Mouse (Mus musculus): ENCODE results near the gene Pafah1b2. TPM values are rescaled to one million over a fixed set of nuclear protein-coding genes. Genes with fewer than 3 reads are reported as not detected.

The Pafah1b2 gene
- polyA plus RNA-seq, 1 experiment from 2014 or later = 291 TPM

DNA sequence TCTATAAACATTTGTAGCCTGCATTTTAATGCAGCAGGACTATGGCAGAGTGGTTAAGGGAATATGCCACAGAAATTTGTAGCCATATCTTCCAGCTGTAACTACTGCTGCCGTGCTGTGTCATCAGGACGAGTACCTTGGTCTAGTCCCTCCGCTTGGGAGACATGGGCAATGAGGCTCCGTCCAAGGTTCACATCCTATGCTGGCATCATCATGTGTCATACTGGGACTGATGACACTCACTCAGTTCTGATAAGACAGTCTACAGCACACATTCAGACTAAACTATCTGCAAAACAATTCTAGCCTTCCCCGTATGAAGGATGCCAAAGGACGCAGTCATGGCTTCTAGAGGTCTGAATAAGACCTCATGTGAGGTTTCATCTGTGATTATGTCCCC lies 48.9 kb downstream of the Pafah1b2 start:
- H3K4me2 ChIP-seq (ENCODE audit: low read length) = no peak overlapping the region
- ATAC-seq = no peak
- H3K36me3 ChIP-seq (ENCODE audit: control insufficient read depth, insufficient read depth) = peaks cover 34% of the 10 kb centered on the region
- H3K27ac ChIP-seq (ENCODE audit: low read length) = no peak overlapping the region
- no peaks in the 10 kb centered on the region for H3K4me1 ChIP-seq (replicated peaks; ENCODE audit: control insufficient read depth, insufficient read depth, low read length)
- 96% methylated on average over 6 of the region's 6 CpGs for WGBS
- no peak overlapping the region for H3K9ac ChIP-seq (replicated peaks; ENCODE audit: low read depth, low read length)
- H3K9me3 ChIP-seq (ENCODE audit: control insufficient read depth, low read length) = no peaks in the 10 kb centered on the region
- no peaks in the 10 kb centered on the region for H3K27me3 ChIP-seq (replicated peaks; ENCODE audit: control insufficient read depth, insufficient read depth, low read length)
- no peak overlapping the region for H3K4me3 ChIP-seq (replicated peaks; ENCODE audit: low read length)

DNA sequence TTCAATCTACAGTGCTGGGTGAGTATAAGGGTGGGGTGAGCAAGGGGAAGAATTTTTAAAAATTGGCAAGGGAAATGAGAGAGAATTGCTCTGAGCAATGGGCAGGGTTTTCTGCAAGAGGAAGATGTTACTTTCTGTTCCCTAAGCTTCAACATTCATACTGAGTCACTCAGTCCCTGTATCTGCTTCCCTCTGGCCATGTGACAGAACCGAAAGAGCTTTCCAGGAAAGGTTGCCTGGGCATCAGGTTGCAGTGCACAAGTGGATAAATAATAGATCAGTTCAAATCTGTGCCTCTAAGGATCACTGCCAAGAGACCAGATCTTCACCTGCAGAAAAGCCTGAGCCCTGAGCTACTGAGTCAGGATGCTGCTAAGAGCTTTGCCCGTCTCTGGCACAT lies 50.6 kb downstream of the Pafah1b2 start:
- no peak for ATAC-seq
- Histone ChIP-seq H3K27ac (ENCODE audit: low read length) (no peak overlapping the region), H3K36me3 (ENCODE audit: control insufficient read depth, insufficient read depth) (peaks cover 26% of the 10 kb centered on the region; the same call in 1 of the 2 replicates), H3K4me3 (replicated peaks; ENCODE audit: low read length) (no peak overlapping the region), H3K27me3 (replicated peaks; ENCODE audit: control insufficient read depth, insufficient read depth, low read length) (no peaks in the 10 kb centered on the region), H3K4me1 (replicated peaks; ENCODE audit: control insufficient read depth, insufficient read depth, low read length) (peaks cover 5% of the 10 kb centered on the region), H3K4me2 (ENCODE audit: low read length) (no peak overlapping the region), H3K9me3 (ENCODE audit: control insufficient read depth, low read length) (no peaks in the 10 kb centered on the region), H3K9ac (replicated peaks; ENCODE audit: low read depth, low read length) (no peak overlapping the region)
- WGBS = 87% methylated on average over 2 of the region's 2 CpGs

DNA sequence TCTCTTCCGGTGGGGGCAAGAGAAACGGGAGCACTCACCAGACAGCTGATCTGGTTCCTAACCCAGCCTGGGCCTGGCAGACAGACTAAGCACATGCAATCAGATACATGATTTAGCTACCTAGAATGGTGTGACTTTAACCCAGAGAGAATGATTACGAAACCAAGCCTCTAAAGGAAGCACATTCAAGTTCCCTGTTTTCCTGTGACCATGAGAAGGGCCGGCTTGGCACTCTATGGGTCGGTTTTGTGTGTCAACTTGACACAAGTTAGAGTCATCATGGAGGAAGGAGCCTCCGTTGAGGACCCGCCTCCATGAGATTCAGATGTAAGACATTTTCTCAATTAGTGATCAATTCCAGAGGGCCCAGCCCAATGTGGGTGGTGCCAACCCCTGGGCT lies 52.8 kb downstream of the Pafah1b2 start:
- Histone ChIP-seq H3K9ac (replicated peaks; ENCODE audit: low read depth, low read length) (no peak overlapping the region), H3K4me3 (replicated peaks; ENCODE audit: low read length) (no peak overlapping the region), H3K36me3 (ENCODE audit: control insufficient read depth, insufficient read depth) (peaks cover 18% of the 10 kb centered on the region; the same call in 1 of the 2 replicates), H3K4me2 (ENCODE audit: low read length) (no peak overlapping the region), H3K27me3 (replicated peaks; ENCODE audit: control insufficient read depth, insufficient read depth, low read length) (no peaks in the 10 kb centered on the region), H3K9me3 (ENCODE audit: control insufficient read depth, low read length) (no peaks in the 10 kb centered on the region), H3K4me1 (replicated peaks; ENCODE audit: control insufficient read depth, insufficient read depth, low read length) (peaks cover 11% of the 10 kb centered on the region), H3K27ac (ENCODE audit: low read length) (no peak overlapping the region)
- 87% methylated on average over 7 of the region's 7 CpGs for WGBS
- ATAC-seq = no peak

DNA sequence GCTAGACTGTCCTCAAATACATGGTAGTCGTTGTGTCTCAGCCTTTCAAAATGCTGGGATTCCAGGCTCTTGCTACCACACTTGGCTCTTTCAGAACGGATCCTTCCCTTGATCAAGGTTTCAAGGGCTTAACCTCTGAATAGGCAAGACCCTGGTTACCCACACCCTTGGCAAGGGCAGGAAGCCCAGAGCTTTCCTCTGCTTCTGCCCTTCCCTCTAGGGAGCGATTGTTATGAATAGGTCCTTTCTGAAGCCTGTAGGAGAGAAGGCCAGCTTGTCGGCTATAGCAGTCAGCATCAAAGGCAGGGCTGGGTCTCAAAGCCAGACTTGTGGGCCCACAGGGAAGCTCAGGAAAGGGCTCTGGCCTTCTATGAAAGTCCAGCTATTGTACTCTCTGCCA lies 53.6 kb downstream of the Pafah1b2 start:
- H3K27ac ChIP-seq (ENCODE audit: low read length) = no peak overlapping the region
- WGBS = 34% methylated on average over 4 of the region's 4 CpGs
- peaks cover 16% of the 10 kb centered on the region for H3K4me1 ChIP-seq (replicated peaks; ENCODE audit: control insufficient read depth, insufficient read depth, low read length)
- peaks cover 12% of the 10 kb centered on the region; the same call in 1 of the 2 replicates for H3K36me3 ChIP-seq (ENCODE audit: control insufficient read depth, insufficient read depth)
- no peak overlapping the region for H3K9ac ChIP-seq (replicated peaks; ENCODE audit: low read depth, low read length)
- H3K4me2 ChIP-seq (ENCODE audit: low read length) = no peak overlapping the region
- no peak overlapping the region for H3K4me3 ChIP-seq (replicated peaks; ENCODE audit: low read length)
- ATAC-seq = no peak
- no peaks in the 10 kb centered on the region for H3K9me3 ChIP-seq (ENCODE audit: control insufficient read depth, low read length)
- H3K27me3 ChIP-seq (replicated peaks; ENCODE audit: control insufficient read depth, insufficient read depth, low read length) = no peaks in the 10 kb centered on the region

GRCm38 (mm10) chr9:45958023-45958670 lies 54.3 kb downstream of the Pafah1b2 start:
- peaks cover 23% of the 10 kb centered on the region for H3K4me1 ChIP-seq (replicated peaks; ENCODE audit: control insufficient read depth, insufficient read depth, low read length)
- H3K4me3 ChIP-seq (replicated peaks; ENCODE audit: low read length) = no peak overlapping the region
- ATAC-seq = no peak
- H3K9ac ChIP-seq (replicated peaks; ENCODE audit: low read depth, low read length) = no peak overlapping the region
- peaks cover 5% of the 10 kb centered on the region; the same call in 1 of the 2 replicates for H3K36me3 ChIP-seq (ENCODE audit: control insufficient read depth, insufficient read depth)
- H3K27me3 ChIP-seq (replicated peaks; ENCODE audit: control insufficient read depth, insufficient read depth, low read length) = no peaks in the 10 kb centered on the region
- H3K4me2 ChIP-seq (ENCODE audit: low read length) = no peak overlapping the region
- 42% methylated on average over 7 of the region's 7 CpGs for WGBS
- H3K27ac ChIP-seq (ENCODE audit: low read length) = no peak overlapping the region; the same call in 1 of the 2 replicates
- H3K9me3 ChIP-seq (ENCODE audit: control insufficient read depth, low read length) = no peaks in the 10 kb centered on the region

GRCm38 (mm10) chr9:45955107-45955963 lies 57.2 kb downstream of the Pafah1b2 start, which contains the start of gene Sidt2:
Gene Sidt2 (minus strand): TSS chr9:45955258.
- peak; percentile 99 for ATAC-seq
- WGBS = under 1% methylated on average over 42 of the region's 48 CpGs
- Histone ChIP-seq H3K4me2 (ENCODE audit: low read length) (peak within 1 kb of the TSS; percentile 79), H3K4me1 (replicated peaks; ENCODE audit: control insufficient read depth, insufficient read depth, low read length) (peaks cover 25% of the 10 kb centered on the region), H3K9me3 (ENCODE audit: control insufficient read depth, low read length) (no peaks in the 10 kb centered on the region), H3K4me3 (replicated peaks; ENCODE audit: low read length) (peak within 1 kb of the TSS; percentile 87), H3K27ac (ENCODE audit: low read length) (peak within 1 kb of the TSS; percentile 62), H3K27me3 (replicated peaks; ENCODE audit: control insufficient read depth, insufficient read depth, low read length) (no peaks in the 10 kb centered on the region), H3K9ac (replicated peaks; ENCODE audit: low read depth, low read length) (peak within 1 kb of the TSS; percentile 87), H3K36me3 (ENCODE audit: control insufficient read depth, insufficient read depth) (no peaks in the 10 kb centered on the region)

DNA sequence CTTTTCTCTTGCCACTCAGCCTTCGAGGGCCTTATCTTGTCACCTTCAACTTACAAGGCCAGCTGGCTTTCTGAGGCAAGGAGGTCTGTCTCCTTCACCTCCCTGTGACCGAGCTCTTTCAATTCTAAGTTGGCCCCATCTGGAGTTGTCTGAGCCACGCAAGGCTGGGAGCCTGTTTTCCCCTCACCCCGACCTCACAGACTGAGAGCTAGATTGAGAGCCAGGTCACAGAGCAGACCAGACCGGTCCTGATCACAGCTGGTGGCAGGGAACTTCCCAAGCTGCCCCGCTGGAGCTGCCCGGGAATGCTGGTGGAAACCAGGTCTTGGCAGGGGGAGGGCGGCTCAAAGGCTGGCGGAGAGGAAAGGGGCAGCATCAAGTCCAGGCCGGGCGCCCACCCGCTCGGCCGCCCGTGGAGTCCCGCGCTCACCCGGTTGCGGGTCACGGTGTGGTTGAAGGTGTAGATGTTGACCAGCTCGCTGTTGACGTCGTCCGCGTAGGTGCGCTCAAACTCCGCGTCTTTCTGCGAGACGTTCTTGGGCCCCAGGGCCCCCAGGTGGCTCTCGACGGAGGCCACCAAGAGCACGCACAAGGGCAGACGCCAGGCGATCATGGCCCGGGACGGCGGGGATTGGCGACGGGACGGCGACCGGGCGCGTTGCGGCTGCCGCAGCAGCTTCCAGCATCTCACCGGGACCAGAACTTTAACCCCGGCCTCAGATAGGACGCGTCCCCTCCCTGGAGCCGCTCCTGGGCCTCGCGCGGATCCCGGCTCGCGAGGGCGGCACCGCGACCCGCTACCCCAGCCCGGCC lies 58.0 kb downstream of the Pafah1b2 start:
- H3K9me3 ChIP-seq (ENCODE audit: control insufficient read depth, low read length) = no peaks in the 10 kb centered on the region
- peak overlapping the region; percentile 79 for H3K4me2 ChIP-seq (ENCODE audit: low read length)
- H3K4me3 ChIP-seq (replicated peaks; ENCODE audit: low read length) = peak overlapping the region; percentile 87
- 0 out of 2 replicates have a peak, but pooled peaks cover 2% of the 10 kb centered on the region for H3K36me3 ChIP-seq (ENCODE audit: control insufficient read depth, insufficient read depth)
- H3K27me3 ChIP-seq (replicated peaks; ENCODE audit: control insufficient read depth, insufficient read depth, low read length) = no peaks in the 10 kb centered on the region
- H3K9ac ChIP-seq (replicated peaks; ENCODE audit: low read depth, low read length) = peak overlapping the region; percentile 87
- WGBS = under 1% methylated on average over 62 of the region's 63 CpGs
- H3K4me1 ChIP-seq (replicated peaks; ENCODE audit: control insufficient read depth, insufficient read depth, low read length) = peaks cover 25% of the 10 kb centered on the region
- peak overlapping the region; percentile 62 for H3K27ac ChIP-seq (ENCODE audit: low read length)
- peak; percentile 23; the same call in 1 of the 2 replicates for ATAC-seq

- no peak overlapping the region for H3K27ac ChIP-seq (ENCODE audit: low read length)
- no peaks in the 10 kb centered on the region for H3K27me3 ChIP-seq (replicated peaks; ENCODE audit: control insufficient read depth, insufficient read depth, low read length)
- peak overlapping the region; percentile 87 for H3K4me3 ChIP-seq (replicated peaks; ENCODE audit: low read length)
- H3K9ac ChIP-seq (replicated peaks; ENCODE audit: low read depth, low read length) = peak overlapping the region; percentile 87; the same call in 1 of the 2 replicates
- 63% methylated on average over 13 of the region's 13 CpGs for WGBS
- peak overlapping the region; percentile 79 for H3K4me2 ChIP-seq (ENCODE audit: low read length)
- no peaks in the 10 kb centered on the region for H3K9me3 ChIP-seq (ENCODE audit: control insufficient read depth, low read length)
- no peak for ATAC-seq
- peaks cover 25% of the 10 kb centered on the region for H3K4me1 ChIP-seq (replicated peaks; ENCODE audit: control insufficient read depth, insufficient read depth, low read length)
- peaks cover 7% of the 10 kb centered on the region; the same call in 1 of the 2 replicates for H3K36me3 ChIP-seq (ENCODE audit: control insufficient read depth, insufficient read depth)
These were observed 58.8 kb downstream of the Pafah1b2 start for GRCm38 (mm10) chr9:45953511-45954293.

All from forebrain, embryonic 16.5 days (tissue).